Mouse (Mus musculus) liver, adult 2 months (tissue): ENCODE data around the gene Oxa1l.

Experiments used
- CTCF ChIP-seq: fragments of 200-500 bp; IDR thresholded peaks from 2 replicates; pipeline ENCODE4 v1.5.1; 2011; ENCODE audit warnings: low read depth, low read length, control low read depth
- POLR2A ChIP-seq: fragments of 200-500 bp; IDR thresholded peaks from 2 replicates; pipeline ENCODE4 v1.6.1; 2011; ENCODE audit warnings: low read length, control low read depth; ENCODE audit not compliant: insufficient read depth; ENCODE audit errors: extremely low read depth

- TF ChIP-seq POLR2A (no peak), CTCF (no peak)
Observed at GRCm38 (mm10) chr14:54412000-54412576, 51.5 kb downstream of the Oxa1l start.
